Mouse (Mus musculus) forebrain, embryonic 15.5 days (tissue): ENCODE data around the gene Mlkl. TPM values are rescaled to one million over a fixed set of nuclear protein-coding genes. Genes with fewer than 3 reads are reported as not detected.
"Not testable (repeated sequence)": the region's sequence is repeated elsewhere in the genome, so short reads cannot be mapped to it uniquely, and the experiment has no call there.

Experiments
- ATAC-seq: fragments of 200-750 bp; cut with Nextera tagmentation; replicated peaks from 2 replicates; pipeline ENCODE4 v1.8.0; 2017; ENCODE audit warnings: mild to moderate bottlenecking, moderate TSS enrichment, moderate library complexity
- H3K27ac ChIP-seq: fragments of 300-500 bp; sonication (generic); replicated peaks from 2 replicates; pipeline ENCODE4 v1.5.1; 2015; ENCODE audit warnings: mild to moderate bottlenecking, inconsistent platforms
- H3K27me3 ChIP-seq: fragments of 300-500 bp; sonication (generic); 2 replicates; pipeline ENCODE4 v1.6.1; 2015; ENCODE audit warnings: inconsistent platforms
- H3K36me3 ChIP-seq: fragments of 300-500 bp; sonication (generic); 2 replicates; pipeline ENCODE4 v1.6.1; 2015; ENCODE audit warnings: mild to moderate bottlenecking, inconsistent platforms
- H3K4me1 ChIP-seq: fragments of 300-500 bp; sonication (generic); 2 replicates; pipeline ENCODE4 v1.6.1; 2015; ENCODE audit warnings: inconsistent platforms
- H3K4me2 ChIP-seq: fragments of 300-500 bp; sonication (generic); replicated peaks from 2 replicates; pipeline ENCODE4 v1.6.1; 2015; ENCODE audit warnings: mild to moderate bottlenecking, inconsistent platforms
- H3K4me3 ChIP-seq: fragments of 300-500 bp; sonication (generic); 2 replicates; pipeline ENCODE4 v1.5.1; 2015; ENCODE audit warnings: mild to moderate bottlenecking, inconsistent platforms
- H3K9ac ChIP-seq: fragments of 300-500 bp; sonication (generic); replicated peaks from 2 replicates; pipeline ENCODE4 v1.6.1; 2015; ENCODE audit warnings: mild to moderate bottlenecking, inconsistent platforms
- H3K9me3 ChIP-seq: fragments of 300-500 bp; sonication (generic); 2 replicates; pipeline ENCODE4 v1.6.1; 2016; ENCODE audit warnings: inconsistent platforms
- WGBS: fragments of 180-500 bp; shearing (Covaris S2); methylation state at CpG from one replicate; pipeline ENCODE4 v1.1.7; 2015; ENCODE audit warnings: mixed read lengths; 5-methylcytosine and 5-hydroxymethylcytosine counted together
- polyA plus RNA-seq: library from polyadenylated mRNA; unstranded; fragments of >200 nt; fragmentation: Nextera tagmentation; extraction: Ambion mirVana; gene quantifications from 2 replicates; pipeline ENCODE4 v1.2.1, GENCODE M21; 2015

Mlkl gene
- polyA plus RNA-seq, 1 experiment from 2014 or later, result 0.56 TPM

- H3K9me3 ChIP-seq, result no peaks in the 10 kb centered on the region
- H3K9ac ChIP-seq, result no peak overlapping the region
- no peak for ATAC-seq
- no peak overlapping the region for H3K4me2 ChIP-seq
- no peaks in the 10 kb centered on the region for H3K36me3 ChIP-seq
- H3K4me1 ChIP-seq, result no peaks in the 10 kb centered on the region
- H3K27me3 ChIP-seq, result no peaks in the 10 kb centered on the region
- no peak overlapping the region for H3K27ac ChIP-seq
- no peak overlapping the region for H3K4me3 ChIP-seq
- WGBS, result 77% methylated on average over 9 of the region's 9 CpGs
These were observed 15.5 kb upstream of the Mlkl start for GRCm38 (mm10) chr8:111353497-111353896.

GRCm38 (mm10) chr8:111352289-111352688 is 14.3 kb upstream of the Mlkl start:
- H3K4me3 ChIP-seq, result no peak overlapping the region
- H3K4me1 ChIP-seq, result no peaks in the 10 kb centered on the region
- H3K36me3 ChIP-seq, result no peaks in the 10 kb centered on the region
- ATAC-seq, result no peak
- no peak overlapping the region for H3K9ac ChIP-seq
- H3K27me3 ChIP-seq, result no peaks in the 10 kb centered on the region
- H3K27ac ChIP-seq, result no peak overlapping the region
- no peaks in the 10 kb centered on the region for H3K9me3 ChIP-seq
- WGBS, result 87% methylated on average over 5 of the region's 5 CpGs
- no peak overlapping the region for H3K4me2 ChIP-seq

- Histone ChIP-seq H3K4me1 (no peaks in the 10 kb centered on the region), H3K4me3 (no peak overlapping the region), H3K9ac (no peak overlapping the region), H3K9me3 (no peaks in the 10 kb centered on the region), H3K4me2 (no peak overlapping the region), H3K27me3 (no peaks in the 10 kb centered on the region), H3K36me3 (no peaks in the 10 kb centered on the region), H3K27ac (no peak overlapping the region)
- ATAC-seq, result no peak
- WGBS, result 88% methylated on average over 6 of the region's 6 CpGs
These were observed 12.6 kb upstream of the Mlkl start for GRCm38 (mm10) chr8:111350577-111350976.

- Histone ChIP-seq H3K27ac (no peak overlapping the region), H3K4me1 (peaks cover under 1% of the 10 kb centered on the region; the same call in 1 of the 2 replicates), H3K4me2 (no peak overlapping the region), H3K4me3 (no peak overlapping the region), H3K9me3 (no peaks in the 10 kb centered on the region), H3K36me3 (no peaks in the 10 kb centered on the region), H3K9ac (no peak overlapping the region), H3K27me3 (peaks cover 12% of the 10 kb centered on the region; the same call in 1 of the 2 replicates)
- WGBS, result 20% methylated on average over 5 of the region's 5 CpGs
- ATAC-seq, result no peak
These were observed 5.2 kb upstream of the Mlkl start for GRCm38 (mm10) chr8:111343225-111343624.

GRCm38 (mm10) chr8:111340186-111340585 is 2.2 kb upstream of the Mlkl start:
- Histone ChIP-seq H3K9me3 (no peaks in the 10 kb centered on the region), H3K9ac (no peak overlapping the region), H3K27ac (no peak overlapping the region), H3K27me3 (peaks cover 12% of the 10 kb centered on the region; the same call in 1 of the 2 replicates), H3K4me3 (no peak overlapping the region), H3K36me3 (no peaks in the 10 kb centered on the region), H3K4me1 (peaks cover 10% of the 10 kb centered on the region), H3K4me2 (no peak overlapping the region)
- 81% methylated on average over 3 of the region's 3 CpGs for WGBS
- ATAC-seq, result no peak

GRCm38 (mm10) chr8:111338370-111339208 is 612 bp upstream of the Mlkl start:
- Histone ChIP-seq H3K9me3 (no peaks in the 10 kb centered on the region), H3K27ac (no peak overlapping the region), H3K4me2 (peak overlapping the region; percentile 55), H3K9ac (no peak overlapping the region), H3K36me3 (no peaks in the 10 kb centered on the region), H3K4me3 (peak overlapping the region; percentile 37), H3K27me3 (peaks cover 12% of the 10 kb centered on the region; the same call in 1 of the 2 replicates), H3K4me1 (peaks cover 10% of the 10 kb centered on the region)
- ATAC-seq, result no peak
- WGBS, result 44% methylated on average over 12 of the region's 12 CpGs

- H3K9me3 ChIP-seq, result no peaks in the 10 kb centered on the region
- H3K27ac ChIP-seq, result no peak overlapping the region
- peak overlapping the region; percentile 55 for H3K4me2 ChIP-seq
- H3K27me3 ChIP-seq, result peaks cover 12% of the 10 kb centered on the region; the same call in 1 of the 2 replicates
- H3K4me3 ChIP-seq, result peak overlapping the region; percentile 37
- H3K36me3 ChIP-seq, result no peaks in the 10 kb centered on the region
- 28% methylated on average over 17 of the region's 17 CpGs for WGBS
- peaks cover 10% of the 10 kb centered on the region for H3K4me1 ChIP-seq
- ATAC-seq, result no peak
- peak overlapping the region; percentile 8; the same call in 1 of the 2 replicates for H3K9ac ChIP-seq
These were observed 577 bp downstream of the Mlkl start for GRCm38 (mm10) chr8:111337311-111337889.

DNA sequence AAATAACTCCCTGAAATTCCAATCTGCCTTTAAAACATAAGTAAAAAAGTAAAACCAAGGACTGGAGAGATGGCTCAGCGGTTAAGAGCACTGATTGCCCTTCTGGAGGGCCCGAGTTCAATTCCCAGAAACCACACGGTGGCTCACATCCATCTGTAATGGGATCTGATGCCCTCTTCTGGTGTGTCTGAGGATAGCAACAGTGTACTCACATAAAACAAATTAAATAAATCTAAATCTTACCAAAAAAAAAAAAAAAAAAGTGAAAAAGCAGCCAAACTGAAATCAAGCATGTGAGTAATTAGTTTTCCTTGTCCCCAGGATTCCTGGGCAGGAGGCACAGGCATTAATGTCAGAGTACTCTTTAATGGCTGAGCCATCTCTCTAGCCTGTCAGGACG is 1.3 kb downstream of the Mlkl start:
- WGBS, result 84% methylated on average over 4 of the region's 4 CpGs
- Histone ChIP-seq H3K9me3 (no peaks in the 10 kb centered on the region), H3K4me2 (no peak overlapping the region), H3K4me1 (peaks cover 10% of the 10 kb centered on the region), H3K4me3 (no peak overlapping the region), H3K27ac (no peak overlapping the region), H3K36me3 (no peaks in the 10 kb centered on the region), H3K9ac (no peak overlapping the region), H3K27me3 (peaks cover 12% of the 10 kb centered on the region; the same call in 1 of the 2 replicates)
- ATAC-seq, result no peak

- 86% methylated on average over 6 of the region's 6 CpGs for WGBS
- Histone ChIP-seq H3K9ac (no peak overlapping the region), H3K27me3 (no peaks in the 10 kb centered on the region), H3K36me3 (no peaks in the 10 kb centered on the region), H3K27ac (no peak overlapping the region), H3K4me2 (no peak overlapping the region), H3K4me3 (no peak overlapping the region), H3K9me3 (no peaks in the 10 kb centered on the region), H3K4me1 (no peaks in the 10 kb centered on the region)
- ATAC-seq, result no peak
These were observed 12.7 kb downstream of the Mlkl start for GRCm38 (mm10) chr8:111325222-111325790.

- WGBS, result 89% methylated on average over 12 of the region's 12 CpGs
- no peak for ATAC-seq
- H3K9me3 ChIP-seq, result no peaks in the 10 kb centered on the region
- no peak overlapping the region for H3K9ac ChIP-seq
- no peaks in the 10 kb centered on the region for H3K4me1 ChIP-seq
- H3K27ac ChIP-seq, result no peak overlapping the region
- no peak overlapping the region for H3K4me2 ChIP-seq
- no peaks in the 10 kb centered on the region for H3K27me3 ChIP-seq
- no peaks in the 10 kb centered on the region for H3K36me3 ChIP-seq
- H3K4me3 ChIP-seq, result no peak overlapping the region
These were observed 23.2 kb downstream of the Mlkl start for GRCm38 (mm10) chr8:111314729-111315128.

DNA sequence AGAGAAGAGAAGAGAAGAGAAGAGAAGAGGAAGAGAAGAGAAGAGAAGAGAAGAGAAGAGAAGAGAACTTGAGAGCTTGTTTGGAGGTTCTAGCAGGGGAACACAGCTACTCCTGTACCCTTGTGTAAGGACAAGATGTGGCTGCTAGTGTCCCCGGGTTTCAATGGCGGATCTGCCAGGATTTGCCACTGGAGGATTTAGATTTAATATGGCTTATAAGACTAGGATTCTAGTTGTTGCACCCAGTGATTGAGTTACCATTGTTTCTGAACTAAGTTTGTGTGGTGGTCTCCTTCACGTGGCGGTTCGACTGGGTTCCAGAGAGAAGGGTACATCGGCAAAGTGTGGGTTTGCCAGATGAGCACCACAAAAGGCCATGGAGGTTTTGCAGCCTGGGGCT is 24.0 kb downstream of the Mlkl start:
- not testable (repeated sequence) for ATAC-seq, H3K27ac ChIP-seq, H3K36me3 ChIP-seq, H3K4me3 ChIP-seq, H3K9ac ChIP-seq, H3K27me3 ChIP-seq, H3K9me3 ChIP-seq, H3K4me1 ChIP-seq, H3K4me2 ChIP-seq
- WGBS, result 96% methylated on average over 6 of the region's 6 CpGs

DNA sequence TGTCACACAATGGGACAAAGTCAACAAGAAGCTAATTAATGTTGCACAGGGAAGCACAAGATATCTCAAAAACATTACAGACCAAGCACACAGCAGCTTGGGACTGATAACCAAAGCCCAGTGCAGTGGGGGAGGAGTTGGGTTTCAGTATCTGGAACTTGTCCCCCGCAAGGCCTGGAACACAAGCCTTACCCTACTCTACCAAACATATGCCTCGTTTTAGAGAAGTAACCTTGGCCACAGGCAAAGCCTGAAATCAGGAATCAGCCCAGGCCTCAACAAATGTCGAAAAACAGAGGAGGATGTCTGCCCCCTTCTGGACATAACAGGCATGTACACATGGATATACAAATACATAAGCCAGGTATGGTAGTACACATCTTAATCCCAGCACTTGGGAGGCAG is 25.2 kb downstream of the Mlkl start:
- no peaks in the 10 kb centered on the region for H3K9me3 ChIP-seq
- H3K27me3 ChIP-seq, result no peaks in the 10 kb centered on the region
- no peak overlapping the region for H3K9ac ChIP-seq

More for the DNA sequence above, 25.2 kb downstream of the Mlkl start:
- 76% methylated on average over 3 of the region's 3 CpGs for WGBS
- no peak overlapping the region for H3K4me2 ChIP-seq
- no peak overlapping the region for H3K4me3 ChIP-seq
- ATAC-seq, result no peak
- no peaks in the 10 kb centered on the region for H3K4me1 ChIP-seq
- no peak overlapping the region for H3K27ac ChIP-seq
- H3K36me3 ChIP-seq, result no peaks in the 10 kb centered on the region
